Mouse (Mus musculus): ENCODE results near the gene Snx13. TPM values are rescaled to one million over a fixed set of nuclear protein-coding genes. Genes with fewer than 3 reads are reported as not detected.

The Snx13 gene
- polyA plus RNA-seq, 1 experiment from 2014 or later, result 22.5 TPM

DNA sequence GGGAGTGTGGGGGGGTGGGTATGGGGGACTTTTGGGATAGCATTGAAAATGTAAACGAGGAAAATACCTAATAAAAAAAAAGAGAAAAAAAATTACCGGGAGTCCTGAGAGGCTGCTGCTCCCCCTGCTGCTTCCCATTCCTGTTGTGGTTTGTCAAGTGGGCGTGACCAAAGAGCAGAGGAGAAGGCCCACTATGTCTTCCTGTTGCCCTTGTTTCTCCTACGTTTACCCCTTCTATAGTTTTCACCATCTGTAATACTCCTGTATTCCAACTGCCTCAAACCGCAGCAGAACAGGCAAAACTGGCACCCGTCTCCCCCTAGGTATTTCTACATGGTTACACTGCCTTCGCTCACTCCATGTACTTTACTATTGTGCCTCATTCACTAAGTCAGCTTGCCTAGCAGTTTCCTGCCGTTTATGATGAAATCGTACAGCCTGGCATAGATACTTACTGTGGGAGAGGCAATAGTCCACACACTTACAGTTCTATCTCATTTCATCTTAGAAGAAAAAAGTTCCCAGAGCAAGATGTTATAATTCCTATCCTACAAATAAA is 28.2 kb upstream of the Snx13 start:
- H3K4me3 ChIP-seq (replicated peaks), result no peak overlapping the region
- no peaks in the 10 kb centered on the region for H3K27me3 ChIP-seq
- H3K4me1 ChIP-seq, result peaks cover 2% of the 10 kb centered on the region; the same call in 1 of the 2 replicates
- H3K4me2 ChIP-seq, result no peak overlapping the region
- ATAC-seq (ENCODE audit: low FRiP score), result no peak
- 88% methylated on average over 9 of the region's 9 CpGs for WGBS
- H3K9me3 ChIP-seq, result no peaks in the 10 kb centered on the region
- H3K9ac ChIP-seq, result no peak overlapping the region
- no peaks in the 10 kb centered on the region for H3K36me3 ChIP-seq (replicated peaks)
- H3K27ac ChIP-seq, result no peak overlapping the region

DNA sequence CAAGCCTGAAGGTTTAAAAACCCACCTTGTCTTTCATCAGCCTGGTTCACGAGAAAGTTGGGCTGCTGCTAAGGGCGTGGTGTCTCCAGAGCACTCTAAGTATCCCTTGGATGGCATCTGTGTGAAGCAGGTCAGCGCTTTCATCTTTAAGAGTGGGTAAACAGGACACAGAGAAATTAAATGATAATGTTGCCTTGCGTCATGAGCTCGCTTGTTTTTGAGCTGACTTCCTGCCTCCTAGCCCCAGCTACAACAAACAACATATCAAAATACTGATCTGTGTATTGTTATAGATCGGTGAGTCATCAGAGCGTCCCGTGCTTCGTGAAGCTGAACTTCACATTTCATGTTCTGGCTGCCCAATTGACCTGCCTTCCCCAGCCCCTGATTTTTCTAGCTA is 25.7 kb upstream of the Snx13 start:
- WGBS, result 91% methylated on average over 9 of the region's 9 CpGs
- Histone ChIP-seq H3K27ac (no peak overlapping the region), H3K4me3 (replicated peaks) (no peak overlapping the region), H3K36me3 (replicated peaks) (no peaks in the 10 kb centered on the region), H3K9me3 (no peaks in the 10 kb centered on the region), H3K9ac (no peak overlapping the region), H3K27me3 (no peaks in the 10 kb centered on the region), H3K4me1 (peaks cover 2% of the 10 kb centered on the region; the same call in 1 of the 2 replicates), H3K4me2 (no peak overlapping the region)
- ATAC-seq (ENCODE audit: low FRiP score), result no peak

DNA sequence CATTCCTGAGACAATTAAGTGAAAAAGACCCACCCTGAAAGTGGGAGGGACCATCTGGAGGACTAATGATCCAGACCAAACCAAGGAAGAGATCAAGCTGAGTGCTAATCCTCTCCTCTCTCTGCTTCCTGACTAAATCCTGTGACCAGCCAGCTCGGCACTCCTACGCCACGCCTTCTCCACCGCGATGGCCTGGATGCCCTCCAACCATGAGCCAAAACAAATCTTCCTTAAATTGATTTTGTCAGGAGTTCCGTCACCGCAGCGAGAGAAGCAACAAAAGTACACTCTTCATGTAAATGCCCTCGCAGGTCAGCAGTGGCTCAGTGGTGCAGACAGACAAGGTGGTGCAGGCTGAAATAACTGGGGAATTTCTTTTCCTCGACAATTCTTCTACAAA is 24.9 kb upstream of the Snx13 start:
- Histone ChIP-seq H3K27ac (no peak overlapping the region), H3K4me2 (no peak overlapping the region), H3K36me3 (replicated peaks) (no peaks in the 10 kb centered on the region), H3K9me3 (no peaks in the 10 kb centered on the region), H3K27me3 (no peaks in the 10 kb centered on the region), H3K4me3 (replicated peaks) (no peak overlapping the region), H3K4me1 (peaks cover 2% of the 10 kb centered on the region; the same call in 1 of the 2 replicates), H3K9ac (no peak overlapping the region)
- ATAC-seq (ENCODE audit: low FRiP score), result no peak
- WGBS, result 49% methylated on average over 10 of the region's 10 CpGs

DNA sequence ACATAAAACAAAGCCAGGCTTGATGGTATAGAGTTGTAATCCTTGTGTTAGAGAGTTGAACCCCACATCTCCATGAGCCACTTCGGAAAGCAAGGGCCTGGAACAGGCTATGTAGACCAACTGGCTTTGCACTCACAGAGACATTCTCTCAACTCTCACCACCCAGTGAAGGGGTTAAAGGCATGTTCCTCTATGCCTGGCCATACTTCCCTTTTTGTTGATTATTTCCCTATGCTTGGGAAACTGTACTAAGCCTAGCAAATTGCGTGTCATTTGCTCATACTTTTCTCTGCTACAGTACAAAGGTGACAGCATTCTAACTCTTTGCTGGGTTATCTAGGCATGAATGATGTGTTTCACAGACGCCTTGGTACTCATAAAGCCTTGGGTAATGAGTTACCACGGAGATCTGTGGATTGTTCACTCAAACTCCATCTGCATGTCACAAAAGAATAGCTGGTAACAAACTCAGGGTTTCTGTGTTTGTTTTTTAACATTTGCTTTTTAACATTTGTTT is 21.0 kb upstream of the Snx13 start:
- Histone ChIP-seq H3K4me3 (replicated peaks) (no peak overlapping the region), H3K9me3 (no peaks in the 10 kb centered on the region), H3K36me3 (replicated peaks) (no peaks in the 10 kb centered on the region), H3K27me3 (no peaks in the 10 kb centered on the region), H3K4me1 (peaks cover 2% of the 10 kb centered on the region; the same call in 1 of the 2 replicates), H3K27ac (no peak overlapping the region), H3K9ac (no peak overlapping the region), H3K4me2 (no peak overlapping the region)
- no peak for ATAC-seq (ENCODE audit: low FRiP score)
- WGBS, result 60% methylated on average over 4 of the region's 4 CpGs

DNA sequence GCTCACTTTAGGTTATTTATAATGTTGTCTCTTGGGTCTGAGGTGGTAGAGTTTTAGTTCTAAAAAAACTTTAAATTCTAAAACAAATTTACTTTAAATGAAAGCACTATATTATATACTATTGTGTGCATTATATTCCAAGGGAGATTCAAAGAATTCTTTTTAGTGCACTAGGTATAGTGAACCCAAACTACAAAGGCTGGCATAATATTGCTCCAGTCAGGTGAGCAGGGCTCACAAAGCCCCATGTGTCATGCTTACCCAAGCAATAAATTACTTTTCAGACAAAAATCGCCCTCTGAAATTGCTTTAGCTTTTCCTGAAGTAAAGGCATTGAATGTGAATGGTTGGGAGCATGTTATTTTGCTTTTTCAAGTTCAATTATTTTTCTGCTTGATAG is 19.5 kb upstream of the Snx13 start:
- ATAC-seq (ENCODE audit: low FRiP score), result no peak
- 38% methylated on average over 1 of the region's 1 CpGs for WGBS
- Histone ChIP-seq H3K27me3 (no peaks in the 10 kb centered on the region), H3K4me2 (no peak overlapping the region), H3K9ac (no peak overlapping the region), H3K4me3 (replicated peaks) (no peak overlapping the region), H3K9me3 (no peaks in the 10 kb centered on the region), H3K36me3 (replicated peaks) (no peaks in the 10 kb centered on the region), H3K27ac (no peak overlapping the region), H3K4me1 (no peaks in the 10 kb centered on the region)

DNA sequence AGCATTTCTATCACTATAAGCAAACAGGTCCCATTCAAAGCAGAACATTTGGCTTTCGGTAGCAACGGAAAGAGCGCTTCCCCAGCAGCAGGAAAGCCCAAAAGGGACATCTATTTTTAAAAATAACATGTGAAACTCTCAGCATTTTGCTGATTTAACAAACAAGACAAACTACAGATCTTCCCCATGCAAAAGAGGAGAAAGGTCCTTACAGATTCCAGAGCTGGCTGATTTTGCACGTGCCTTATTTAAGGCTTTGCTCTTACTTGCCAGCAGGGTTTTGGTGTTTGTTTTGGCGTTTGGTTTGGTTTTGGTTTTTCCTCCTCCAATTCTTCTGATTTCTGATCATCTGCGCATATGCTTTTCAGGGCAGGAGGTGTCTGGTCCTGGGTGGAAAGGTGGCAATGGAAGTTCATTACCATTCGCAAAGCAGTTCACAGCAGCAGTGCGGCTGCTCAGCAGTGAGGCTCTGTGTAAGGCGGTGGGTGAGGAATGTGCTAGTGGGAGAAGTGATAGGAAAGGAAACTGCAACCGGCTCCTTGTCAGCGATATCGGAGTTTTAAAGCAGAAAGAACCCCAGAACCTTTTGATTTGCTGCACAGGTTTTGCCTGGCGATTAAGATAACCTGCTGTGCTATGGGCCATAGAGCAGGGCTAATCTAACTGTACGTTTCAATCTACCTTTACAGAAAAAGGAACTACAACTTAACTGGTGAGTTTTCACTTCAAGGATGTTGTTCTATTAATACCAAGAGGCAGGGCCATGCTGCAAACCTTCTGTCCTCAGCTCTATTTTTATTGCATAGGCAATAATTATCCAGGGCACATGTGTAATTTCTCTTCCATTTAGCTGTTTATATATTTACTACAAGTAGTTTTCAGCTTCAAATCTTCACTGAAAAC is 8.1 kb upstream of the Snx13 start:
- Histone ChIP-seq H3K27ac (no peak overlapping the region), H3K36me3 (replicated peaks) (no peaks in the 10 kb centered on the region), H3K4me2 (no peak overlapping the region), H3K9me3 (no peaks in the 10 kb centered on the region), H3K27me3 (no peaks in the 10 kb centered on the region), H3K4me3 (replicated peaks) (no peak overlapping the region), H3K9ac (no peak overlapping the region), H3K4me1 (no peaks in the 10 kb centered on the region)
- no peak for ATAC-seq (ENCODE audit: low FRiP score)
- 42% methylated on average over 14 of the region's 14 CpGs for WGBS

DNA sequence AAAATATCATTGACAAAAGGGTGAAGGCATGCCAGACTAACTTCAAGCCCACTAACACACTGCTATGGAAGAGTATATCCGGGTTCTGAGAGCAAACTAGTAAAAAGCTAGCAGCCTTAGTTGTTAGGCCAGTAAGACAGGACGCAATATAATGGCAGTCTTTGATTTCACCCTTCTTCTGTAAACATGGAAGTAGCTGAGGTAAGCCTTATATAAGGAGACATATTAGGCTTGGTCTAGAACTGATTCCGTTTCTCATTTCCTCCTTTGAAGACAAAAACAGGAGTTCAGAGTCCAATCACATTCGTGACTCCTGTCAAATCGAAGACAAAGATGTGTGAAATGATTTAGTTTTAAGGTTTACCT is 7.4 kb upstream of the Snx13 start:
- H3K36me3 ChIP-seq (replicated peaks), result no peaks in the 10 kb centered on the region
- H3K9ac ChIP-seq, result no peak overlapping the region
- ATAC-seq (ENCODE audit: low FRiP score), result no peak
- H3K27ac ChIP-seq, result no peak overlapping the region
- H3K9me3 ChIP-seq, result no peaks in the 10 kb centered on the region
- H3K4me3 ChIP-seq (replicated peaks), result no peak overlapping the region
- WGBS, result 90% methylated on average over 5 of the region's 5 CpGs
- no peaks in the 10 kb centered on the region for H3K27me3 ChIP-seq
- no peaks in the 10 kb centered on the region for H3K4me1 ChIP-seq
- H3K4me2 ChIP-seq, result no peak overlapping the region

DNA sequence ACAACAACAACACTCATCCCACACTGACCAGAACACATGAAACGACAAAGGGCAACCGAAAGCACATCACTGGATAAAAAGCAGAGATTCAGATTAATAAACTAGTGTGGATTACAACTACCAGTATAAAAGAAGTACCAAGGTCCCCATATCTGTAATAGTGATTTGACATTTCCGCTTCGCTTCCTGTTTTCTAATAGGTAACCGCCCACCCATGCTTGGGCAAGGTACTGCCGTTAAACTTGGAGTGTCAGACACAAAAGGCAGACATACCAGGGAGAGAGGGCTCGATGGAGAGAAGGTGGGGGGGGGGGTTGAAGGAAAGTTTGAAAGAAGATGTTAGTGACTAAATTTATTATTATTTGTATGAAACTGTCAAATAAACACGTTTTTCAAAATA is 5.0 kb upstream of the Snx13 start:
- no peaks in the 10 kb centered on the region for H3K9me3 ChIP-seq
- WGBS, result 74% methylated on average over 8 of the region's 8 CpGs
- H3K36me3 ChIP-seq (replicated peaks), result no peaks in the 10 kb centered on the region
- no peak overlapping the region for H3K9ac ChIP-seq
- no peak overlapping the region for H3K27ac ChIP-seq
- no peak overlapping the region for H3K4me3 ChIP-seq (replicated peaks)
- H3K4me1 ChIP-seq, result no peaks in the 10 kb centered on the region
- no peak for ATAC-seq (ENCODE audit: low FRiP score)
- peaks cover 8% of the 10 kb centered on the region; the same call in 1 of the 2 replicates for H3K27me3 ChIP-seq
- H3K4me2 ChIP-seq, result no peak overlapping the region

DNA sequence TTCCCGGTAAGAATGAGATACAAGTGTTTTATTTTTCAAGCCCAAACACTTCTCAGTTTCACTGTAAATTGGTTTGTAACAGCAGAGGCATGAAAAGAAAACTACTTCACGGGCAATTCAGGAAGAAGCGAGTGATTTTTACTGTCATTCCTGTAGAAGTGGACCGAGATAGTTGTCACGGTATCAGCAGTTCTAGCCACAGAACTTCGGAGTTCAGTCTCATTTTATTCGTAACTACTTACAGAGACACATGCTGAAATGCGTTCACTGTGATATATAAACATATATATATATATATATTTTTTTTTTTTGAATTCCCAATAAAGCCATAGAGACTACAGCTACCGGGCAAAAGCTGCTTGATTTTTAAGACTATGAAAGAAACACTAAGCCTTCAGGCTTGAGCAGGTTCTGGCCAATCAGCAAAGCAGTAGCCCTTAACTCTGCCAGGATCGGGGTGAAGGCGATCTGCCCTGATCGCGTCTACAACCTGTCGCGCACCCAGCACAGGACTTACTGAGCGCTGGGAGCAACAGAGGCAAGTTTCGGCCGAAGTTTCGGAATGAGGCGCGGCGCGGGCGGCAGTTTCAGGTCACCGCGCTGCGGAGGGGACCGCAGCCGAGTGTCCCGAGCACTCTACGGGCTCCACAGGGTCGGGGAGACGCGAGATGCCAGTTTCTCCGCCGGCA is 532 bp upstream of the Snx13 start:
- peak overlapping the region; percentile 94 for H3K9ac ChIP-seq
- peaks cover 19% of the 10 kb centered on the region for H3K4me1 ChIP-seq
- H3K27me3 ChIP-seq, result peaks cover 8% of the 10 kb centered on the region; the same call in 1 of the 2 replicates
- peak overlapping the region; percentile 78 for H3K4me2 ChIP-seq
- ATAC-seq (ENCODE audit: low FRiP score), result peak; percentile 77
- H3K27ac ChIP-seq, result peak overlapping the region; percentile 96
- WGBS, result under 1% methylated on average over 34 of the region's 36 CpGs
- H3K4me3 ChIP-seq (replicated peaks), result peak overlapping the region; percentile 97
- H3K9me3 ChIP-seq, result no peaks in the 10 kb centered on the region
- no peaks in the 10 kb centered on the region for H3K36me3 ChIP-seq (replicated peaks)

DNA sequence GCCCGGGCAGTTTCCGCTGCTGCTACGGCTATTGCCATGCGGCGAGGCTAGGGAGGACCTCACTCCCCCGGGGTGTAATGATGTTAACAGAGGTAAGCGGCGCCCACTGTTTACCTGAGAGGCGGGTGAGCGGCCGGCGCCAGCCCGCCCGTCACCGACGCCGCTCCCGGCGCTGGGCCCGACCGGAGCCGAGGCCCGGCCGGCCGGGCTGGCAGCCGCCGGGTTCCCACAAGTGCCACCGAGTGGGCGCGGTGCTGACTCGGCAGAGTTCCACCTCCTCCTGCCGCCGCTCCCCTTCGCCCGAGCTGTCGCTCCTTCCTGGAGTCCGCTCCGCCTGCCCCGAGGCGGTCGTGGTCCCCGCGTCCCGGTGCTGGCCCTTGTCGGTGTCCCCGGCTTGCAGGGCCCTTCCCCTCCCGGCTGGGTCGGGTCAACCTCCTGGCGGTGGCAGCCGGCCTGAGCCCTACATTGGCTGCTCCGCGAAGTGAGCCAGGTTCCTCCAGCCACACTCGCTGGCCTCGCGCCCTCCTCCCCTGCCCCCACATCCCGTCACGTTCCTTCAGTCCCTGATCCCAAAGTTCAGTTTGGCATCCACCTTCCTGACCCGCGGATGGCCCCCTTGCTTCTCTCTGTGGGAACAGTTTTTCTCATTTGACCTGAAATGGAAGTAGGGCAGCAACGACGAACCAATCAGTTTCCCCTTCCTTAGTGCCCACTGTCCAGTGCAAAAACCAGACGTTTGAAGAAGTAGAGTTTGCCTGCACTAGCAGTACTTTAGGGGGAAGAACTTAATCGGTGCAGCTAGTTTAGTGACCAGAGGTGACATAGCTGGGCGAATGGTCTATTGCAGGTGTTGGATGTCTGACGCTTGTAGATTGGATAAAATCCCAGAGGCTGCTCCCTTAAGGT is 587 bp downstream of the Snx13 start:
- H3K9ac ChIP-seq, result peak overlapping the region; percentile 94
- no peaks in the 10 kb centered on the region for H3K36me3 ChIP-seq (replicated peaks)
- no peaks in the 10 kb centered on the region for H3K9me3 ChIP-seq
- H3K4me1 ChIP-seq, result peaks cover 20% of the 10 kb centered on the region
- H3K27ac ChIP-seq, result peak overlapping the region; percentile 96
- peak overlapping the region; percentile 97 for H3K4me3 ChIP-seq (replicated peaks)
- peaks cover 8% of the 10 kb centered on the region; the same call in 1 of the 2 replicates for H3K27me3 ChIP-seq
- ATAC-seq (ENCODE audit: low FRiP score), result peak; percentile 89
- under 1% methylated on average over 65 of the region's 65 CpGs for WGBS
- H3K4me2 ChIP-seq, result peak overlapping the region; percentile 78

DNA sequence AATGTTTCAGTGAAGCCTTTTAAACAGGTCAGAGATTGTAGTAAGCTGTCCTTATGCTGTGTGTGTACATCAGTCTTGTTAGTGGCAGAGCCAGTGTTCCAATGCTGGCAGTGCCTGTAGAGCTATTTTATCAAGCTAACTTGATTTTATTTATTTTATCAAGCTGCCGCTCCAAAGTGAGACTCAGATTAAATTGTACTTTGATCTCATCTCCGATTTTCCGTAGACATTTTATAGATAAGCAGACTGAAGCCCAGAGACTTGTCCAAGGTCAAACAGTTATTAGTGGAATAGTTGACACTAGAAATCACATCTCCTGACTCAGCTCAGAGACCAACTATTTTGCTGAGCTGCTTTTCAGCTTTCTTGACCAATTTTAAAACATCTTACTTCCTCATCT is 1.9 kb downstream of the Snx13 start:
- no peak for ATAC-seq (ENCODE audit: low FRiP score)
- Histone ChIP-seq H3K4me3 (replicated peaks) (no peak overlapping the region), H3K4me1 (peaks cover 20% of the 10 kb centered on the region), H3K27me3 (peaks cover 8% of the 10 kb centered on the region; the same call in 1 of the 2 replicates), H3K27ac (no peak overlapping the region), H3K4me2 (no peak overlapping the region), H3K9ac (no peak overlapping the region), H3K9me3 (no peaks in the 10 kb centered on the region), H3K36me3 (replicated peaks) (no peaks in the 10 kb centered on the region)
- WGBS, result 96% methylated on average over 3 of the region's 3 CpGs

All from forebrain, embryonic 12.5 days (tissue).